Mouse (Mus musculus) left cerebral cortex, postnatal 36 days (tissue): ENCODE data around the gene Ppp2r5a. TPM values are rescaled to one million over a fixed set of nuclear protein-coding genes. Genes with fewer than 3 reads are reported as not detected.
A peak's percentile ranks its signal among the peaks of the same experiment; 100 is the strongest.

ENCODE experiments used
- DNase-seq, 2 experiments: peaks; one replicate each; pipeline ENCODE4 v3.0.0; 2021 to 2022; ENCODE audit warnings: low spot score in 2 of 2, mixed read lengths in 1 of 2
- intact Hi-C: fragments of 180-260 bp; cut with DNase I; formaldehyde crosslinking; loops from one replicate; pipeline ENCODE4 v1.15.1; 2025
- total RNA-seq, 2 experiments: library from RNA; stranded (reverse); gene quantifications; 2 replicates each; pipeline ENCODE4 v1.2.3; 2021

The Ppp2r5a gene
- total RNA-seq, 2 experiments from 2014 or later, result 89.0 to 95.7 TPM

DNA sequence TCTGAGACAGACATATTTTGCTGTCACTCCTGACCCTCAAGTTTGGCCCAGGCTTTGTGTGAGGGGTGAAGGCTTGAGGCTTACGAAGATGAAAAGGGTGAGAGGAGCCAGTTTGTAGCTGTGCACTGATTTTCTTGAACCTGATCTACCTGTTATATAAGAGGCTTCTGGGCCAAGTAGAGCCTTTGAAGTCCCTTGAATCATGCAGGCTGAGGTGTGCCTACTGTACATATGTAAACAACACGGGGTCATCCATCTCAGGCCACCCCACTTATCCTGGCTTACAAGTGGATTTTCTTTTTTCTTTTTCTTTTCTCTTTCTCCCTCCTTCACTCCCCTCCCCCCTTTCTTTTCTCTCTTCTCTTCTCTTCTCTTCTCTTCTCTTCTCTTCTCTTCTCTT is 54.5 kb downstream of the Ppp2r5a start:
- DNase-seq, result no peak
- intact Hi-C loops, result no loop called here

DNA sequence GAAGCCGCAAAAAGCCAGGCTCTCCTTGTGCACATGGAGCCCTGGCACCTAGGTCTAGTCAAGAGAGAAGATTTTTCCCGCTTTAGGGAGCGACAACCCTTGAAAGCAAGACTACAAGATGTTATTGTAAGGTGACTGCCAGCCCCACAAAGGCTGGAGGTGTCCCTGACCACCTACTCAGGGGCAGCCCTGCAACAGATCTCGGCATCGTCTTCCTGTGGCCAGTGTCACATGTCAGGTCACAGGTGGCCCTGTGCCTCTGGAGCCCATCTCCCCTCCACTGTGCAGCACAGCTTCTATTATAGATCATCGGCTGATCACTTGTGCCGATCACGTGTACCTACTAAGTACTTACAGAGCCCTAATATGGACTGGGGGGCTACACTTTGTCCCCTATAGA is 55.5 kb downstream of the Ppp2r5a start:
- intact Hi-C loops, result no loop called here
- no peak for DNase-seq

DNA sequence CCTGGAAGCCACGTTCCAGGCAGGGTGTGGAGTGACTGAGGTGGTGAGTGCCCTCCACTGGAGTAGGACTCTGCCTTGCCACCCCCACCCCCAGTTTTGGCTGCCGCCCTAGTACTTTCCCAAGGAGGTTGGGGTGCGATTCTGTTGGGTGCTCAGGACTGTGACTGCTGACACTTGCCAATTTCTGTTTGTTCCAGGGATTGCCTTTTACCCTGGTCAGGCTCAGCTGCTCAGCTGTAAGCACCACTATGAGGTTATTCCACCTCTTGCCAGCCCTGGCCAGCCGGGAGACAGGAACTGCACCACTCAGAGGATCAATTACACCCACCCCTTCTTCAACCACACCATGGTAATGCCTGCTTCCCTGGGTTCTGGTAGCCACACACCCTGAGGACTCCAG is 62.5 kb downstream of the Ppp2r5a start:
- intact Hi-C loops, result no loop called here
- no peak for DNase-seq

DNA sequence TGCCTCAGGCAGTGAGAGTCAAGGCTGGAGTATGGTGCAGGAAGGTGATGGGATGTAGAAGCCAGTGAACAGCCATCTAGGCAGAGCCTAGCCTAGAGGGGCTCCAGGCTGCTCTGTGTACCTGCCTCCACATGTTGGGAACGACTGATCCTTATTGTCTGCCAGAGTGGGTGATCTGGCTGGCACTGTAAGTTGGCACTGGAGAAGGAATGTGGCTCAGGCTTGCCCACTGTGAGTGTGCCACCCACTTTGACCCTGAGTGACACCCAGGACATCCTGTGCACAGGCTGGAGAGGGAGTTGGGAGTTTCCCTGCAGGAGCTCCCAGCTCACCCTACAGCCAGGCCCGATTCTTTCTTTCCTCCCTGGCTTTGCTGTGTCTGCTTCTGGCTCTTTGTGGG is 63.2 kb downstream of the Ppp2r5a start:
- DNase-seq, result no peak
- intact Hi-C loops, result no loop called here

DNA sequence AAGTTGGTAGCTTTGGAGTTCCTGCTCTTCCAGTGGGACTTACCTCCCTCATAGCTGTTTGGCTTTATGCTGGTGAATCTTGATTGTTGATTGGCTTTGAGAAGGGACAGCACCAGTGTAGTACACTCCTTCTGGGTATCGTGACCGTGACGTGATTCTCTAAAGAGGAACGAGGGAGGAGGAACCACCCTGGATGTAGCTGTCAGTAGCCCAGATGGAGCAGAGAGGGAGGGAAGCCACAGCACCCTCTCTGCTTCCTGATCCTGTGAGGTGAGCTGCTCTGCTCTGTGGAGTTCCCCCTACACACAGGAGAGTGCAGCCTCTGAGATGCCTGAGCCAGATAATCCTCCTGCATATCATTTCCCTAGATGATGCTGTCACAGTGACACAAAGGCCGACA is 68.6 kb downstream of the Ppp2r5a start:
- intact Hi-C loops, result no loop called here
- DNase-seq, result no peak

DNA sequence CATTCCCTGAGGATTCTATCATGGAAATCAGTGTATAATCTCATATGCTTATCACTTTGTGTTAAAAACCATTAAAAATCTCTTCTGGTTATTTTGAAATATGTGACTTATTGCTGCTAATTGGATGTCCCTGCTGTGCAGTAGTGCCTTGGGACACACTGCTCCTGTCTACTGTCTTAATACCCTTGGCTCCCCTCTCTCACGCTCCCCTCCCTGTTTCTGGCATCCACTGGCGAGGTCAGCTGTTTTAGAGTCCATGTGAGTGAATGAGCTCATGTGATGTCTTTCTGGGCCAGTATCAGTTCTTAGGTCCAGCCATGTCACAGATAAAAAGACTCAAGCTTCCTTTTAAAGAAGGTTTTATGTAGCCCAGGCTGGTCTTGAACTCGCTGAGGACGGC is 72.7 kb downstream of the Ppp2r5a start:
- intact Hi-C loops, result no loop called here
- DNase-seq, result no peak

DNA sequence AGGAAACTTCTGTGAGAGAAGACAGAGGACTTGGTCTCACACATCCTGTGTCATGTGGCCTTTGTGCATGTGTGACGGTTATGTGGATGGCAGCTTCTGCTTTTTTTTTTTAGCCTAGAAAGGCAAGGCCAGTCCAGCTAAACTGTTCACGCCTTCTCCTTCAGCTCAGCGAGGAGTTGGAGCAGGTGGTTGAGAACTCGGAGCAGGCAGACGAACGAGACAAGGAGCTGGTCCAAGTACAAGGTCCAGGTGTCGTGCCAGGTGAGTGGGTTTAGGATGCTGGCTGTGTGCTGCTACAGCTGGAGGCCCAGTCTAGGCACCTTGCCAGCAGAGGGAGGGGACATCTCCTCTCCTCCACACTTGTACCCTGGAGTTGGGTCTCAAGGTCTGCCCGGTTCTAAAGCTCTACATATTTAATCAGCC is 75.0 kb downstream of the Ppp2r5a start:
- no peak for DNase-seq
- intact Hi-C loops, result no loop called here

DNA sequence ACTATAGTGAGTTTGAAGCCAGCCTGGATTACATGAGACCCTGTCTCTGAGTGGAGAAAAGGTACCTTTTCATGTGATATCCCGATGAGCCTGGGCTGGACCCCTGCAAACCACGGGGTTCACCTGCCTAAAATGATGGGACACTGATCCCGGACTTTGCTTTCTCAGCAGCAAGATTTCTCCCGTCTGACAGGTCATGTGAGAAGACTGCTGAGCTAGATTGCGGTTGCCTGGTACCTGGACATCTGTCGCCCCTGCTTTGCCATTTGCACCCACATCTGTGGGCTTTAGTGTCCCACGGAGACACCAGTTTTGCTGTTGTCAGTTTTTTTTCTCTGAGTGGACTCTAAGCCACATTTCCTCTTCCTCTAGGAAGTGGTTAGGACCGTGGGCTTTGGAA is 75.8 kb downstream of the Ppp2r5a start:
- intact Hi-C loops, result no loop called here

DNA sequence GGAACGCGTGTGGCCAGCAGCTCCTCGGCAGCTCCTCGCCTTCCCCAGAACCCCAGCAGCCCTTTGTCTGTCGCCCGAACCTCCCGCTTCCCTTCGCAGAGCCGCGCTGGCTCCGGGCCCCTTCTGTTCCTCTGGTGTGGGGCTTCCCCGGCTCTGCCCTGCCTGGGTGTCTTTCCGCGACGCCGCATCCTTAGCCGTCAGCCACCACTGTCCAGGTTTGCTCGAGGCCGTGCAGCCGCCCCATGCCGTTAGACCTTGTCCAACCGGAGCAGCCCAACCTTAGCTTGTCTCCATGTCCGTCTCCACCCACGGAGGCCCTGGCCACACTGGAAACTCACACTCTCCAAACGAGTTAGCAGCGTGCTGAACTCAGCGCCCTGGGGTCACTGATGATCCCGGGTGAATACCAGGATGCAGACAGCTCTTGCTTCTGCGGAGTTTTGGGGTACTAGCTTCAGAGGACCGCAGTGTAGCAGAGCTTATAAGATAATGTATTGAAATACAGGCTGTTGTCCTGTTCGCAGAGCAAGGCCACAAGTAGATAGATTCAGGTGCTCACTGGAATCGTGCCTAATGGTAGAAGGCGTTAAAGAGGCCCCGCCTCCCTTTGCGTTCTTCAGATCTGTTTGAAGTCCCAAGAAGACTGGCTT is 76.7 kb downstream of the Ppp2r5a start:
- no peak for DNase-seq
- intact Hi-C loops, result no loop called here

More for the DNA sequence above, 75.8 kb downstream of the Ppp2r5a start:
- no peak for DNase-seq

DNA sequence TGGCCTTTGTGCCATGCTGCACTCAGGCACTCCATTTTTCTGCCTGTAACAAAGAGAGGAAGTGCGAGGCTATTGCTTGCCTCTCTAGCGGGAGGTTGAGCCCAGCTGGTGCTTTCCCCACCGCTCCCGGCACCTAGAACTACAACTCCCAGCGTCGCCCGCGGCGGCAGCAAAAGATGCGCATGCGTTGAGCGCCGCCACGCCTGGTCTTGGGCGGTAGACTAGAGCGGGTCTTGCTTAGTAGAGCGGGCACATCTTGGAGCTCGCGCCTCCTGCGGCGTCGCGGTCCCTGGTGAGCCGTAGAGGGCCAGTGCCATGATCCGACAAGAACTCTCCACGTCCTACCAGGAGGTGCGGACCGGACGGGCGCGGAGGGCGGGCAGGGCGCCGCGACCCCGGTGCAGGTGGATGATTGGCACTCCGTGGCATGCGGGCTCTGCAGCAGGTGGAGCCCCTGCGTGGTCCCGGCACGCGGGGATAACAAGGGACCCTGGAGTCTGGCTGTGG is 77.3 kb downstream of the Ppp2r5a start, which contains the start of gene Tmem206:
TSS of gene Tmem206 (plus strand) at position 187 of the 507 bp plus-strand sequence.
- intact Hi-C loops, result no loop called here
- peak; percentile 94 to 95 for DNase-seq

DNA sequence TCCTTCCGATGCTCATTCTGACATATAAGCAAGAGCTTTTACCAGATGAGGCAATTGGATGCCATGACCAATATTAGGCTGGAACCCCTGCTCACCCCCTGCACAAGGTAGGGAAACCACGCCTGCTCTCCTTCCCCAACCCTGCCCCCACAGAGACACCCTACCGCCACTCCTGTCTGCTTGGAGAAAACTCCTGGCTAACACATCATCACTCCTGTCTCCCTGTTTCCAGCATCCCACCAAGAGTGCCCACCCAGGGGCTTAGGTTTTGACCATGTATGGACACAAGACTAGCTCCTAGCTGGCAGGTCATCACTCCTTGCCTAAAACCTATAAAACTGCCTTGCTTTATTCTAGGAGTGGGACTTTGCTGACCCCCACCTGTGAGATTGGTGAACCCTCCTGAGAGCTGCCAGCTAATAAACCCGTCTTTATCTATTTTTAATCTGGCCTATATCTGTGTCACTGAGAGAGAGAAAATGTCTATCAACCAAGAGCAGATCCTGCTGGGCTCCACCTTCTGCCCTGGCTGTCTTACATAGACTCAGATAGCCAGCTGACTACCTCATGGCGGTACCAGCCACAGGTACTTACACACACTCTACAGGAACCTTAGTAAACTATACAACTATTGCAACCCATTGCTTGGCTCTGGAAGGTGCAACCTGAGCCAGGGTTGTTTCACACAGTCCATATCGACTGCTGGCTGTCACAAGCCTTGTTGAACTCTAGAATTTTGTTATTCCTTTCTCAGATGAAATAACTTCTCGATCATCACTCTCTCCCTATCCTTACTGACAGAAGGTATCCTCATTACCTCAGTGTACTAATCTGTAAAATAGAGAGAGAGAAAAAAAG is 78.1 kb downstream of the Ppp2r5a start:
- DNase-seq, result no peak
- intact Hi-C loops, result no loop called here

DNA sequence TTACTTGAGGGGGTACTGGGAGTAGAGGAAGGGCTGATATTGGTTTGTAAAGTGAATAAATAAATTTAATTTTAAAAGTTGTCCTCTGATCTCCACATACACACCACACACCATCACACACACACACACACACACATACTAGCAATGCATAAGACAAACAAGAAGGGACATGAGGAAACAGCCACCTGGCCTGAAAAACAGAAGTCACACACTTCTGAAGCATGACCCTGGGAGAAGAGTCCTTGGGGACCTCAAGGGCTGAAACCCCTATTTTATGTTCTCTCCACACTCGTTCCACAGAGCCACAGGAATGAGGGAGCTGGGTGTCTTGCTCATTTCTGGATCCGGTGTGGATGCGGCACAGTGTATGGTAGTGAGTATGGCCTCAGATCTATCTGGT is 79.7 kb downstream of the Ppp2r5a start:
- DNase-seq, result no peak
- intact Hi-C loops, result no loop called here

DNA sequence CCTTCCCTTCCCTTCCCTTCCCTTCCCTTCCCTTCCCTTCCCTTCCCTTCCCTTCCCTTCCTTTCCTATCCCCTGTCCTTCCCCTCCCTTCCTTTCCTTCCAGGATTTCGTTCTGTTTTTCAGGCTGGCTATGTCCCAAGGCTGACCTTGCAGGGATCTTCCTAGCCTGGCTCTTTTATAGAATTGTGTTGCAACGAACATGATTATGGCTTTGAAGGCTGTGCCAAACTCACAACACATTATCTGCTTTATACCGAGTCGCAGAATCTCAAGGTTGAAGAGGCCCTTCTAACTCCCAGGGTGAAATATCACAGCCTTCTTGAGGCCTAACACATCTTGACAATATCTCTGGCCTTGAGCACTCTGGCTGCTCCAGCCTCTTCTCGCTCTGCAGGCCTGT is 84.4 kb downstream of the Ppp2r5a start:
- no peak for DNase-seq
- intact Hi-C loops, result loop anchor here (10.0 kb wide), 1 partner anchor 76 kb away; no protein-coding TSS in a partner anchor

DNA sequence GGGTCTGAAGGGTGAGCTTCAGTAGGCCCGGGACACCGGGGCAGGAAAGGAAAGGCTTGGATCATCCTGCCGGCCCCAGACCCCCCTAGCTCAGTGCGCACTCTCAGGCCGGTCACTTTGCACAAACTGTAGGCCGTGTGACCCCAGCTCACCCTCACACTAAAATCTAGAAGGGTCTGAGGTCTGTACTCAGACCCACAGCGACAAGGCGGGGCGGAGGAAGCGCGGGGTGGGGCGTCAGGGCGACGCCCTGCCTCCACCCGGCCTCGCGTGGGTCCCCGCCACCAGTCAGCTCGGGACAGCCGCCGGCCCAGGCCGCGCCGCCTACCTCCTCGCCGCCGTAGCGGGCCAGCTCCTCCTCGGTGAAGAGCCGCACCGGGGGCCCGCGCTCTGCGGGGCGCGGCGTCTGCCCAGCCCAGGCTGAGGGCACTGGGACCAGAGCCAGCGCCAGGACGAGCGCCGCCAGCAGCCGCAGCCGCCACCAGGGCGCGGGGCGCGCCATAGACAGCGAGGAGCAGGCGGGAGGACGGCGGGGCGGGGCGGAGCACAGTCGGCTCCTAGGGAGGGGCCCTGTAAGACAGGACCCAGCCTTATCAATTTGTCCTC is 85.4 kb downstream of the Ppp2r5a start, which contains the start of gene Nenf:
TSS of gene Nenf (minus strand) at position 604 of the 606 bp plus-strand sequence.
- intact Hi-C loops, result loop anchor here (10.0 kb wide), 1 partner anchor 77 kb away; no protein-coding TSS in a partner anchor
- peak; percentile 75 to 82 for DNase-seq

DNA sequence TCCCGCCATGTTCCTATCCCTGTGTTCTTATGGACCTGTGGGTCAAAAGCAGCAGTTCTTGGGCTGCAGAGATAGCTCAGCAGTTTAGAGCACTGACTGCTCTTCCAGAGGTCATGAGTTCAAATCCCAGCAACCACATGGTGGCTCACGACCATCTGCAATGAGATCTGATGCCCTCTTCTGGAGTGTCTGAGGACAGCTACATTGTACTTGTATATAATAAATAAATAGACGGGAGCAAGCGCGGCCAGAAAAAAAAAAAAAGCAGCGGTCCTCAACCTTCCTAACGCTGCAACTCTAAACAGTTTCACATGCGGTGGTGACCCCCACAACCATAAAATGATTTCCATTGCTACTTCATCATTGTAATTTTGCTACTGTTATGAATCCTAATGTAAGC is 86.3 kb downstream of the Ppp2r5a start:
- DNase-seq, result no peak
- intact Hi-C loops, result loop anchor here (10.0 kb wide), 1 partner anchor 78 kb away; no protein-coding TSS in a partner anchor

DNA sequence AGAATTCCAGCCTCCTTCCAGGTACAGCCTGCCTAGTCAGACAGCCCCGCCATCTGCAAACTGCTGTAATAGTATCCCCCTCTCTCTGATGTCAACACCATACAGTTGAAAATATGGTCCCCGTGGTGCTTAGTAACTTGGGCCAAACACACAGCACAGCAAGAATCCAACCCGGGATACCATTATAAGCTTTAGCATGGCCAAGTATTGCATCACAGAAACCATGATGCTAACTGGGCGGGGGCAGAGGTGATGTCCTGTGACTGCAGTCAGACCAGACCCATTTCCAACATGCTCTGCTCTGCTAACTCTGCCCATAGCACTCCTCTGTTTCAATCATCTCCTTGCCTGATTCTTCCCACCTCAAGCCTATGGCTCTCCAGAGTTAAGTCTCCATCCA is 89.1 kb downstream of the Ppp2r5a start:
- intact Hi-C loops, result loop anchor here (2.0 to 10.0 kb wide), 2 partner anchors 81 to 249 kb away; no protein-coding TSS in a partner anchor
- DNase-seq, result no peak

DNA sequence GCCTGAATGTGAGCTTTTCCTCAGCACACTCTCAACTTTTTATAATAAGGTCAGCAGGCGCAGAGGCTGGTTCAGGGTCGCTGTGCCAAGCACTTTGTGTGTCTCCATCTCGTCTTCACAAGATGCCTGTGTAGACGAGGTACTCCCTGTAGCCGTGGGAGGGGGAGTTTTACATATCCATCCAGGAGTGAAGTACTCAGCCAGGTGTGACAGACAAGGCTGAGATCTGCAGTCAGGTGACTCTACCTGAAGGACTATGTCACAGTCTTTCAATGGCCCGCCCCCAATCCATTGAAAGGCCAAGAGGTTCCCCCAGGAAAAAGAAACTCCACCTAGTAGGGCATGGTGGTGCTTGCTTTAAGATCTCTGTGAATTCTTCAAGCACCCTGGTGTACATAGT is 89.9 kb downstream of the Ppp2r5a start:
- intact Hi-C loops, result loop anchor here (2.0 to 10.0 kb wide), 2 partner anchors 82 to 250 kb away; no protein-coding TSS in a partner anchor
- no peak for DNase-seq

DNA sequence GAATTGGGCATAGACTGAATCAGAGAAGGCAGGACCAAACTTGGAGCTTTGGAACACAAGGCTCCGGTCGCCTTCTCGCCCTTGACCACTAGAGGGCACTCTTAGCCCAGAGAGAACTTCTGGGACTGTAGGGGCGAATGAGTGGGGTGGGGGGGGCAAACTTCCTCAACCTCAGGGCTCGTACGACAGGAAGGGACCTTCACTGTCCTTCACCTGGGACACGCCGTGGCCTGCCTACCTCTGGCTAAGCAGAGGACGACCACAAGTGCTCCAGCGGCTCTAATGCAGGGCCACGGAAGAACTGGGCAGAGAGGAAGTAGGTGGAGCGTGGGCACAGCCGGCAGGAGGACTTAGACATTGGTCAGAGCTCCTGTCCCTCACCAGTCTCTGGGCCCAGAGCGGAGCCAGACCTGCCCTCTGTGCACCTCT is 90.5 kb downstream of the Ppp2r5a start:
- intact Hi-C loops, result loop anchor here (2.0 to 10.0 kb wide), 2 partner anchors 82 to 250 kb away; no protein-coding TSS in a partner anchor
- DNase-seq, result peak; percentile 75 to 80

DNA sequence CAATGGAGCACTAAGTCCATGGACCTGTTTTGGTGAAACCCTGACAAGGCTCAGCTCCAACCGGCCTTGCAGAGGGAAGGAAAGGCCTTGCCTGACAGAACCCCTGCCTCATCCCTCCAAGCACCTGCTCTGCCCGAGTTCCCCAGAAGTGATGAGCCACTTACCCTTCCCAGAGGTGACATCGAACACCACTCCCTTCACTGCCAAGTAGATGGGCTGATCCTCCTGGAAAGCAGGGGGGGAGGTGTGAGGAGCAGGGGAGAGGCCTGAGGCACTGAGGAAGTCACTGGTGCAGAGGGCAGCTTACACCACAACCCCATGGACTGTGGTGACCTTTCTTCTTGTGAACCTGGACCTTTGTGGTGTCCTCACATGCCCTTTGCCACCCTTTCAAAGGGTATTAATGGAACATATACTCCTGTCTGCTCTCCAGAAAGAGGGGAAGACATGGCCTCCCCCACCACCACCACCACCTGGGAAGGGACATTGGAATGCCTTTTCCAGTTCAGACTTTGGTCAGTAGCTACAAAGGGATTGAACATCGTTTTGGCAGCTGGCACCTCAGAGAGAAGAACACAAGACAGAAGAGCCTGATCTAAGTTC is 91.7 kb downstream of the Ppp2r5a start:
- intact Hi-C loops, result loop anchor here (10.0 kb wide), 1 partner anchor 83 kb away; no protein-coding TSS in a partner anchor
- DNase-seq, result no peak
